Mouse (Mus musculus): ENCODE data around the gene Ltf. TPM values are rescaled to one million over a fixed set of nuclear protein-coding genes. Genes with fewer than 3 reads are reported as not detected.

Ltf gene
- polyA plus RNA-seq, 2 experiments from 2014 or later = 0.76 TPM; not detected in 1

GRCm38 (mm10) chr9:111042266-111042665 lies 23.2 kb downstream of the Ltf start:
- ATAC-seq = no peak

- peak; percentile 66 for ATAC-seq
Measured at GRCm38 (mm10) chr9:111046222-111046621, 27.2 kb downstream of the Ltf start.

DNA sequence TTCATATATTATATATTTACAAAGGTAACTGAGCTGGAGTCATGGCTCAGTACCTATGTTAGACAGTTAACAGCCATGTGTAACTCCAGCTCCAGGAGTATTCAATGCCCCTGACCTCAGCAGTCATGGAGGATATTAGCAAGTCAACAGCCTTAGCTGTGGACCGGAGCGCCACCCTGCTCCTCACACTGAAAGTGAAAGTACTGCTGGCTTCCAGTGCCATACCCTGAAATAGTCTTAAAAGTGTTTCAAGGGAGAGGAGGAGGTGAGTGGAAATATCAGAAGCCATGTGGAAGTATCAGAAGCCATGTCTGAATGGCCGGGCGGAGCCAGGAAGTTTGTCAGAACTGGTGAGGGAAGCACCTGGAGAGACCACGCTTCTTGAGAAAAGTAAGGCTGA lies 28.2 kb downstream of the Ltf start:
- peak; percentile 85 for ATAC-seq

GRCm38 (mm10) chr9:111048452-111048851 lies 29.4 kb downstream of the Ltf start:
- no peak for ATAC-seq

GRCm38 (mm10) chr9:111054923-111055322 lies 35.9 kb downstream of the Ltf start:
- no peak for ATAC-seq

DNA sequence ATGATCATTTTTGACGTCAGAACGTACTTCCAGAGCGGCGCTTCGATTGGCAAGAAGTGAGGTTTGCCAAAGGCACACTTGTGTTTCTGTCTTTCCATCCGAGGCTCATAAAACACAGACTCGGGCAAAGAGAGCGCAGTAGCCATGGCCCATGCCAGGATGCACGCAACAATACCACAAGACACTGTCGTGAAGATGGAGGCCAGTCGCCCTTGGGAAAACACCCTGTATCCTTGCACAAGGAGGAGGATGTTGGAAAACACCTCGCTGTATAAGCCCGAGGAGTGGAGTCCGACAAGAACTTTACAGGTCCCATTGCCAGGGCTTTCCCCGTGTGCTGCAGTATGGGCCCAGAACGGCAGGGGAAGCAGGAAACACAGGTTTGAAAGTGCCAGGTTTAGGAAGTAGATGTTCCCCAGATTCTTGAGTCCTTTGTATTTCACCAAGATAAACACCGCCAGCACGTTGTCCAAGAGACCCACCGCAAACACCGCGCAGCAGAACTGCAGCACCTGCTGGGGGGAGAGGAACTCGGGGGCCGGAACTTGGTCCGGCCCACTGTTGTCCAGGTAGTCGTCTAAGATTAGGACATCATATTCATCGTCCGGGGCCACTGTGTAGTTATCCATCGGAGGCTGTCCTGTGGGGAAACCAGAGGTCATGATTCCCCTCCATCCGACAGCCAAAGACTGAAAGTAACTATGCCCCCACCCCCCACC lies 36.9 kb downstream of the Ltf start:
- peak; percentile 29 for ATAC-seq

DNA sequence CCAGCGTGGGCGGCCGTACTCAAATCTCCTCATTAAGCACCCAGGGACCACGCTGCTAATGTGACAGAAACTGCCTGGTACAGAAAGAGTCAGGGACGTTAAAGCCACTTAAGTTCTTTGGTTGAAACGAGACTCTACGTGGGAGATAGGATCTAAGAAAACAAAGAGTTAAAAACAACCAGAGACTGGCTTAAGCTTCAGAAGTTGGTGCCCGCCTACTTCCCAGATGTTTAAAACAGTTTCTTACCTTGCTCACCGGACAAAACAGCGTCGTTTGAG lies 37.4 kb downstream of the Ltf start:
- peak; percentile 17 for ATAC-seq

DNA sequence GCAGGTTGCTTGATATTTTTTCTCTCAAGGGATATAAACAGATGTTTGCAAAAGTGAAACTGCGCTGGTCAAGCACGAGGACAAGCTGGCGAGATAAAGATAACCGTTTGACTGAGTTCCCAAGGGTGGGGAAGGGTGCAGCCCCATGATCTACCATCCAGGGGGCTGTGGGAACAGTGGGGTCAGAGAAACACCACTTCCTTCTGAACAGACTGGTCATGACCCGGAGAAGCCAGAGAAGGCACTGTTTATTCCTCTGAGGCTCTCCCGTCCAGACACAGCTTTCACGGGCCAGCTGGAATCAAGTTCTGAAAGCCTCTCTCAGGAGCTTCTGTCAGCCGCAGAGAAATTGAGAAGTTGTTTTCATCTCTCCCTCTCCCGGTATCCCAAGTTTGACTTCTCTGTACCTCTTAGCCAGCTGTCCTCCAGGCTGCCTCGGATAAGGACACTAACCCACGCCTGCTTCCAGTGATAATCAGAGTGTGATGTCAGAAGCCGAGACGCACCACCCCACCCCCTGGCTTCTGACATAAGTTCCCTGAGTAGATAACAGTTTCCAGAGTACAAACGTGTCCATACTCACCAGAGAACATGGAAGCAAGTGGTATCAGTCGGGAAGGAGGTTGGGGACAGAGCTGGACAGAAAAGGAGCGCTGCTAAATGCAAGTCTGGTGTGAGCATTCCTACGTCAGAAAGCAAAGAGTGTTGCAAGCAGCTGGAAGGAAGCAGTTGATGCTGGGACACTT lies 37.9 kb downstream of the Ltf start, which contains the start of gene Ccrl2:
Gene Ccrl2 (minus strand): TSS at position 722 of the 746 bp plus-strand sequence.
- ATAC-seq = peak; percentile 43

DNA sequence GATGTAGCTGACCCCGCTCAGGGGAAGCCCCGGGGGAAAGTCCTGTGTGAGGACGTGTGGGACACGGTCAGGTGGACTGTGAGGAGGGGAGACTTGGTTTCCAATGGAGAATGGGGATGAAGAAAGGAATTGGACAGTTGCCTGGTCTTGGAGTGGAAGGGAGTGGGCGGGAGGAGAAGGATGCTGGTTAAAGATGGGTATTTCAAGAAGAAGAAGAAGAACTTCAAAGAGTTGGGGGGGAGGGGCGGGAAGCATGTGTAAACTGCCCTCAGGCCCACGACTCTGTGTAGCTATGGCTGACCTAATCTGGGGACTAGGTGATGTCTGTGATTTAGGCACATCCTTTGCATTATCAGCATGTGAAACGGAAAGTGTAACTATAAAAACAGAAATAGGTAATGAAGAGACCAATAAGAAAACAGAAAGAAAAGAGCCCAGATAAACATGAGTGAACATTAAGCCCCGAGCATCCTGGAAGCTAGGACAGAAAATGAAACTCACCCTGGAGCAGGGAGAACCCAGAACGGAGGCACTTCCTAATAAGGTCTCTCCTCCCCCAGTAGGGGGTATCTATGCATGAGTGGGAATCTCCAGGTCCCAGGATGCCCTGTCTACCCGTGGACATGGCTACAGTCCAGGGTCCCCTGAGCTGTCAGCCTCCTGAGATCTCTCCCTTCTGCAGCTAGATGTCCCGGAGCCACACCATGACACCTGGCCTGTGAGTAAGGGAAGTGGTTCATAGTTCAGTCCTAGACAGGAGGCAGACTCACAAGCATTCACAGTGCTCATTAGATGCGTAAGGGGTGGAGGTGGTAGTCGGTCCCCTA lies 38.7 kb downstream of the Ltf start:
- peak; percentile 63 for ATAC-seq

GRCm38 (mm10) chr9:111058943-111059556 lies 40.0 kb downstream of the Ltf start:
- ATAC-seq = peak; percentile 18

- no peak for ATAC-seq
Measured at GRCm38 (mm10) chr9:111062840-111063239, 43.8 kb downstream of the Ltf start.

GRCm38 (mm10) chr9:111067052-111067451 lies 48.0 kb downstream of the Ltf start:
- no peak for ATAC-seq

DNA sequence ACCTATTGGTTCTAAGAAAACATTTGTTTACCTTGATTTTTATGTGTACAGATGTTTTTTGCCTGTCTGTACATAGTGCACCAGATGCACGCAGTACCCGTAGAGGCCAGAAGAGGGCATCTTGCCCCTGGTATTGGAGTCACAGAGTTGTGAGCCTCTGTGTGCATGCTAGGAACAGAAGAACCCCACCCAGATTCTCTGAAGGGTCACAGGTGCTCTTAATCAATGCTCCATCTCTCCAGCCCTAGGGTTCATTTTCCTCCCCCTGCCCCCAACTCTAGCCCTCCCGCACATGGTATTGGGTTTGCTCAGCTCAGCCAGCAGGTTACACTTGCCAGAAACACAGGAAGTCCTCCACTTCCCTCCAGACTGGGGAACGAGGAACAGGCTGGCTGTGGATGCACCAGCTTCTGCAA lies 51.5 kb downstream of the Ltf start:
- peak; percentile 57 for ATAC-seq

DNA sequence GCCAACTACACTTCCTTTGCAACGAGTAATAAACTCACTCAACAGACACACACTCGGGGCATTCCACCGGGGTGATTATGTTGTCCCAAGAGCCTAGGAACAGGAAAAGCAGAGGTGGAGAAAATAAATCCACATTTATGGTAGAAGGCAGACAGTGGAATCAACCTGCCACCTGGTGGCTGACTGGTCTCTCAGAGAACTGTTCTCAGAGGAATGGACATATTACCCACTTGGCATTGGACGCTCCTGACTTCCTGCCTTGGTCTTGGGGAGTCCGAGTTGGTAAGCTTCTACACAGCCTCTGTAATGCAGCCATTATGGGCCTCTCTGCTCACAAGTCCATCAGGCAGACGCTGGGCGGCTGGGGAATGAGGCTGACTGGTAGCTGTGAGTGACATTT lies 53.1 kb downstream of the Ltf start:
- no peak for ATAC-seq

DNA sequence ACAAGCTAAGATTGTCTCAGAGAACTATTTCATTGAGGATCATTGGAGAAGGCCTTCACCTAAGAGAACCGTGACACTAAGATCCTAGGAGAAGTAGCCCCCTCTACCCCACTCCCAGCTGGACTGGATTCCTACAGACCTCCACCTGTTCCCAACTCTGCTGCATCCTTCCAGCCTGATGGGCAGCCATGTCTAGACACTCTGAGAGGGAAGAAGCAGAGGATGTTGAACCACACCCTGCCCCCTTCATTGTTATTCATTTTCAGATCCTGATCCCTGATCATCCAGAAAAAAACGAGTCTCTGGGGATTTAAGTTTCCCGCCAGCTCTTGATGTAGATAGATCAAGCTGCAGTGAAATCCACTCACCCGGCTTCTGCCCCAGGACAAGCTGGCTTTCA lies 53.9 kb downstream of the Ltf start:
- ATAC-seq = no peak

DNA sequence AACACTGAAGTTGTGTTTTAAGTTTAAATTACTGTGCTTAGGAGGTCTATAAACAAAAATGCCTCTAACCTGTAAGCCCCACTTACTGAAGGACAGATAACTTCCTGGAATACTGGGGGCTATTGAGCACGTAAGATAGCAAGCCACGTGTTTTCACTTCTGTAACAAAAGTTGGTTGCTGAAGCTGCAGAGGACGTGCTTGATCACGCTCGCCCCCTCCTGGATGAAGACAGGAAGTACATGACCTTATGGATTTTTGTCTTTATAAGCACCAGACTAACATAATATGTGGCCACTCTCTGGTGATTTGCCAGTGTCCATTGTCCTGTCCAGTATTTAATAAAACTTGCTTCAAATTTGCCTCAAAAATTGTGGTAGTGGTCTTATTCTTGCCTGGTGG lies 58.7 kb downstream of the Ltf start:
- no peak for ATAC-seq

- no peak for ATAC-seq
Measured at GRCm38 (mm10) chr9:111080801-111081200, 61.7 kb downstream of the Ltf start.

DNA sequence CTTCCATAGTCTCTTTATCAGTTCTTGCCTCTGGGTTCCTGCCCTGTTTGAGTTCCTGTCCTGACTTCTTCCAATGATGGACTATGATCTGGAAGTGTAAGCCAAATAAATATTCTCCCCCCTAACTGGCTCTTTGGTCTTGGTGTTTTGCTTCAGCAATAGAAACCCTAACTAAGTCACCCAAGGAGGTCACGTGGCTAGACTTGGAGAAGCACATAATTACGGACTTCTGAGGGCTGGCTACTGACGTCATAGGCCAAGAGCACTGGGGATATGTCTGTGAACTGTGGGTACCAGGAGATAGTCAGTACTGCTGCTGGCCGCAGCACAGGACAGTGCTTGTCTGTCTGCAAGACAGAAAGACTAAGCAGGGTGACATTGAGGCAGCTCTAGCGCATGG lies 62.7 kb downstream of the Ltf start:
- ATAC-seq = no peak

DNA sequence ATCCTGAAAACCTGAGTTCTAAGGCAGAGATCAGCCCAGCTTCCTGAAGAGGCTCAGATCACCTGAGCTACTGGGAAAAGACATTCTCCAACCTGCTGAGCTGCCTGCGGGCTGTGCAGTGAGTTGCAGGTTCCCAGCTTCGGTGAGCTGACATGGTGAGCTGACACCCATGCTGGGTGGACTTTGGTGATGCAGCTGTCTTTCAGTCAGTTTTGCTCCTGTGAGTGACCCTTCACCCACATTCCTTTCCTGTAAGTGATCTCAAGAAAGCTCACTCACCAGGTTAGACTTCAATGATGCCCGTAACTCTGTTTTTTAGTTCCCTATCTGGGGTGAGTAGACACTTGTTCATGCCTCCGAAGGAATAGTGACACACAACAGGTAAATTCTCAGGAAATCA lies 66.3 kb downstream of the Ltf start:
- no peak for ATAC-seq

DNA sequence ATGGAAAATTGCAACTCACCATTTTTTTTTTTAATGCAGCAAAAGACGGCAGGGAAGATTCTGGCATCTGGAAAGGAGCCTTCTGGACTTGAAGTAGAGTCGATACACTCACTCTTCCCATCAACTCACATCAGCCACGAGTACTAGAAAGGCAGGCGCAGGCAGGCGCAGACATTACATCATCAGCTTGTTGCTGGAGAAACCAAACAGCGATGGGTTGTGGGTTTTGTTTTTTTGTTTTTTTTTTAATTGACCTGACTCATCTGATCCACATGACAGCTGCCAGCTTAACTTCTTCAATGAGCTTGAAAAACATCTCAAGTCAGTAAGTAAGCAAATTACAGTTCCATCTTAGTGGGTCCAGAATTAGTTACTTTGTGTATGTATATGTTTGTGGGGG lies 67.1 kb downstream of the Ltf start:
- ATAC-seq = no peak

DNA sequence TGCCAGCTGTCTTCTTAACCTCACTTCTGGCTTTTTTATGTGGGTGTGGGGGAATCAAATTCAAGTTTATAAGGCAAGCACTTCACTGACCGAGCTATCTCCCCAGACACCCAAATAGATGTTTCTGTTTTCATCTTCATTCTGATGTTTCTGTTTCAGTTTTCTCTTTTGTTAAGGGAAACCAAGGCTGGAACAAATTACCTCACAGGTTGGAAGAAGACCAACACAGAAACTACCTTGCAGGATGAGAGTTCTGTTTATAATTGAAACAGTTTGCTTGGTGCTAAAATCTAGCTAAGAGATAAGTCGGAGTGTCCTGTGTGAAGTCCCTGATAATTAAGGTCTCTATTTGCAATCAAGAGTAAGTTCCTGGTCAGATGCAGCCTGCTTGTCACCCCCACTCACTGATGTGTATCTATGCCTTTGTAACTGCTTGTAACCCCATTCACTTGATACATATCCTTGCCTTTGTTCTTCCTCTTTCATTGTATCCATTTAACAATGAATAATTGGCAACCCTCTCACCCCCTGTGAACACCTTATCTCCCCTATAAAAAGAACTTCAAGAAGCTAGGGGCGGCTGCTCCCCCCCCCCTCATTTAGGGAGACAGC lies 68.0 kb downstream of the Ltf start:
- no peak for ATAC-seq

GRCm38 (mm10) chr9:111087960-111088359 lies 68.9 kb downstream of the Ltf start:
- no peak for ATAC-seq

- ATAC-seq = no peak
Measured at GRCm38 (mm10) chr9:111088886-111089285, 69.8 kb downstream of the Ltf start.
